Mouse (Mus musculus) left cerebral cortex, postnatal 25 days (tissue): ENCODE results near the gene Olfr331. TPM values are rescaled to one million over a fixed set of nuclear protein-coding genes. Genes with fewer than 3 reads are reported as not detected.
"Not testable (repeated sequence)": the region's sequence is repeated elsewhere in the genome, so short reads cannot be mapped to it uniquely, and the experiment has no call there.

Source experiments
- DNase-seq, 2 experiments: peaks; one replicate each; pipeline ENCODE4 v3.0.0; 2022; ENCODE audit warnings: low spot score in 2 of 2, mixed read lengths in 1 of 2
- intact Hi-C: fragments of 180-260 bp; cut with DNase I; formaldehyde crosslinking; loops from one replicate; pipeline ENCODE4 v1.15.1; 2025
- total RNA-seq, 2 experiments: library from RNA; stranded (reverse); gene quantifications; 2 replicates each; pipeline ENCODE4 v1.2.3; 2021

The Olfr331 gene
- total RNA-seq: not detected

- intact Hi-C loops, DNase-seq: not testable (repeated sequence)
Observed at GRCm38 (mm10) chr11:58502472-58502871, at the start of gene Olfr331. Gene Olfr331 (minus strand): TSS chr11:58502572.

DNA sequence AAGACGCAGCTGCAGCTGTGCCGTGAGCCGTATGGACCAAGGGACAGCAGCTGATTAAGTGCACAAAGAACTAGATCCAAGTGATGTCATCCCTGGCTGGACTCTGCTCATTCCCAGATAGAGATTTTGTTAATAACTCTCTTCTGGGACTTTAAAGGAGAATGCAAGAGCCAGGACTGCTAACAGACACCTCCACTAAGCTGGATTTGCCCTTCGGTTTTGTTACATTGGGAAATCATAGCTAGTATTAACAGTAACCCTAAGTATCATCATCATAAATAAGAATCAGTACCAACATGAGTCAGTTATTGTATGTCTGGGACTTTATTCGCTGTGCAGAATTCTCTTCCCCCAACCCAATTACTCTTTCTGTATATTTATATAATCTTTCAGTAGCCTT, 44.0 kb upstream of the Olfr331 start, which contains the start of gene Olfr329-ps:
Gene Olfr329-ps (minus strand): TSS at position 101 of the 400 bp plus-strand sequence.
- intact Hi-C loops: no loop called here
- no peak for DNase-seq

DNA sequence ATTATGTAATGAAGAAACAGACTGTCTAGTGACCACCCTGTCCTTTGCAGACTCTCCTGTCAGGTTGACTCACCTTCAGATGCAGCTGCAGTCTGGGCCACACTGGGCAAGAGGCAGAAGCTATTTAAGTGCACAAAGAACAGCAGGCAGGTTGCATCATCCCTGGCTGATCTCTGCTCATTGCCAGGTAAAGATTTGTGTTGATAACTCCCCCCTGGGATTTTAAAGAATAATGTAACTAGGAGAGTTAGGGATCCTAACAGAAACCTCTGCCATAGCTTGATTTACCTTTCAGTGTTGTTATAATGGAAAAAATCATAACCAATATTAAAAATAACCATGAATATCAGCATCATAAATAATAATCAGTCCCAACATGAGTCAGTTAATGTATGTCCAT, 32.4 kb upstream of the Olfr331 start, which contains the start of gene Olfr330:
Gene Olfr330 (minus strand): TSS at position 101 of the 400 bp plus-strand sequence.
- intact Hi-C loops, DNase-seq: not testable (repeated sequence)

DNA sequence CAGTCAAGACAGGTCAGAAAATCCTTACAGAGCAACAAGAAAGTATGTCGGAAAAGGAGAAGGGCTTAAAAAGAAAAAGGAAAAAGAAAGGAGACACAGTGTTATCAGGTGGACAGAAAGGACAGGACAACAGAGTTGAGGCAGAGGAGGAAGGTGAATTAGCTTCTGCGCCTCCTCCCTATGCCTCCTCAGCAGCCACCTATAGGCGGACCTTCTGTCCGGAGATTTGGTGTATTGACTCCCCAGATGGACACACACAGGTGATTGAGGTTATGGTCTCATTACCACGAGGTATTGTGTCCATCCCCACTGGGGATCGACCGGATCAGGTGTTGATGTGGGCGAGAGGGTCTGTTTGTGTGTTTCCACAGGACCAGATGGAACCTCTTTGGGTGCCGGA, 17.4 kb upstream of the Olfr331 start:
- intact Hi-C loops: not testable (repeated sequence)

DNA sequence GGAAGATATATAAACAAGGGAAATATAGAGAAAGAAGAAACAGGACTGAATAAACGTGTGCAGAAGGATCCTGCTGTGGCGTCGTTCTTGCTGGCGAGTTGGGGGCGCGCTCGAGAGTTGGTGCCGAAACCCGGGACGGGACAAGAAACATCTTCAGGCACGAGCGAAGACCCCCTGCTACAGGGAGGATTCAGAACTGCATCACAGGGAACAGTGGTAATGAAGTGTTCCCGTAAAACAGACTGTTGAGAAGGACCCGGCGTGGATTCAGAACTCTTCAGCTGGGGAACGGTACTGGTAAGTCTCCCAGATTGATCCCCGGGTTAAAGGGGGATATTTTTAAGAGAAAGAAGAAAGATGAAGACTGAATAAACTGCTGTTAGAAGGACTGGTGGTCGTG, 16.5 kb upstream of the Olfr331 start:
- intact Hi-C loops: not testable (repeated sequence)
- peak; percentile 59 to 62 for DNase-seq

More for the DNA sequence above, 17.4 kb upstream of the Olfr331 start:
- DNase-seq: peak; percentile 5 to 6

DNA sequence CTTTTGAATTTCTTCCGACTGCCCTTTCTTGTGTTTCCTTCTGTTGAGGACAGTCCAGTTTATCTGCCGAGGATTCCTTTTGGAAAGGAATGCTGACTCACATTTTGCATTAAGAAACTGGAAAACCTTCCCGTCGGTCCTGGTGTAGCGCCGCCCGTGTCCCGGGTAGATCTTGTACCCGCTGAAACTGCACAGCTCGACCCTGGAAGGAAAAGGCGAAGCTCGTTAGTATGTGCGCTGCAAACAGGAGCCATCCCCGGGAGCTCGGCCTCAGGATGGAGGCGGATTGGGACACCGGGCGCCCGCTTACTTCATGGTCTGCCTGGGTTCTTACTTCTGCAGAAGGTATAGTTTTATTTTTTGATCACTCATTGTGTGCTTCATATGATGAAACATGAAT, 6.7 kb upstream of the Olfr331 start:
- intact Hi-C loops, DNase-seq: not testable (repeated sequence)

DNA sequence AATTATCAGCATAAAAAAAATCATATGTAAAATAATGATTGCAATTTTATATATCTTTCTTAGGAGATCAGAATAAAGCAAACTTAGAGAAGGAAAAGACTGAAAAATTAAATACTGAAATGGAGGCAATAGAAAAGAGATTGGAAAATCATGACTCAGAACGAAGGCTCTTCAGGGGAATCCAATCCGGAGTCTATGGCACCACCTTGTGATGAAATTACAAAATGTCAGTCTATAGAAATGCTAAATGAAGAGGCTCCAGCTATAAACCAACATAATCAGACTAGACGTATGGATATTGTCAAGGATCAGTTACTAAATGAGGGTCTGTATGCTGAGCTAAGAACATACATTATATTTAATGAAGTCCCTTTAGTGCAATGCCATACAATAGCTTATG, 3.1 kb downstream of the Olfr331 start:
- intact Hi-C loops: loop anchor here (2.0 to 10.0 kb wide), 3 partner anchors 94 to 322 kb away; no protein-coding TSS in a partner anchor
- peak; percentile 10 to 21 for DNase-seq

DNA sequence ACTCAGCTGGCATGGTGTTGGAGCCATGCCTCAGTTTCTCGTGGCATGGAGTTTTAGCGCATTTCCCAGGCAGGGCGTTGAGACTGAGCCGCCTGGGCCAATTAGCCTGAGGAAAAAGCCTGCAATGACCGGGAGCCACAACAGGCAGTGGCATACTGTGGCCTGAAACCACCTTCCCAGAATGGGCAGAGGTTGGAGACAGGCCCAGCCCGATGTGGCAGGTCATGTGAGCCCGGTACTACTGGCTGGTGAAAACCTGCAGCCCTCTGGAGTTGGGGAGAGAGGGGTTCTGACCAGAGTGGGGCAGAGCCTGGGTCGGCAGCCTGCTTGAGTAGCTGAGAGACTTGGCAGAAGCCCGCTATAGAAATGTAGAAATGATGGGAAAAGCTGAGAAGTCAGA, 3.6 kb downstream of the Olfr331 start:
- intact Hi-C loops: loop anchor here (2.0 to 10.0 kb wide), 3 partner anchors 94 to 321 kb away; no protein-coding TSS in a partner anchor
- no peak for DNase-seq

DNA sequence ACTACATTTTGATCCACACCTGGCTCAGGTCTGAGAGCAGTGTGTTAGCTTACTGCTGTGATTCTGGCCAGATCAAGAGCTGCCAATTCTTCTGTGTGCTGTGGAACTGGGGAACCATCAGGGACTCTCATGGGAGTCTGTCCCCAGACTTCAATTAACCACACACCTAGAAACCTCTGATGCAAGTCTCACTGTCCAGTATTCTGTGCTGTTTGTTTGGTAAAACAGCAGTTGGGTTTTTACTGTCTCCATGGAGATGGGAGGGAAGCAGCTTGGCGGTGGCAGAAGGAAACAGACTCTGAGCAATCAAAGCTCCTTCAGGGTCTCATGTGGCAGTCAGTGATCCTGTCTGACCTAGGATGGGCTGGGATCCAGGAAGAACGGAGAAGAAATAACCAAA, 9.9 kb downstream of the Olfr331 start, which contains the start of gene Olfr332:
Gene Olfr332 (minus strand): TSS at position 101 of the 400 bp plus-strand sequence.
- DNase-seq: no peak
- intact Hi-C loops: loop anchor here (10.0 kb wide), 1 partner anchor 88 kb away; no protein-coding TSS in a partner anchor

DNA sequence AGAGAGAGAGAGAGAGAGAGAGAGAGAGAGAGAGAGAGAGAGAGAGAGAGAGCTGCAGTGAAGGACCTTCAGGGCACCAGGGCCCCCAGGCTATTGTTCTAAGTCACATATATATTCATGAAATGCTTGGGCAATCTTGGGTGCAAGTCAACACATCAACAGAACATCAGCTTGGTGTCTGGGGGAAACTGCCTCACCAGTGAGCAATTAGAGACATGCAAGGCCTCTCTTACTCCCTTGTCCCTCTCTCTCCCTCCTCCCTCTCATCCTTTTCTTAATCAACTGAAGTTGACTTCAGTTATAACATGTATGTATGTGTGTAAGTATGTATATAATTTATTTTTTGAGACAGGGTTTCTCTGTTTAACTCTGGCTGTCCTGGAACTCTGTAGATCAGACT, 40.2 kb downstream of the Olfr331 start, which contains the start of gene Olfr30:
Gene Olfr30 (minus strand): TSS at position 101 of the 400 bp plus-strand sequence.
- intact Hi-C loops: no loop called here
- DNase-seq: no peak

GRCm38 (mm10) chr11:58453592-58453991, 48.8 kb downstream of the Olfr331 start:
- intact Hi-C loops: no loop called here

GRCm38 (mm10) chr11:58452759-58453158, 49.6 kb downstream of the Olfr331 start, which contains the start of gene Lypd9:
Gene Lypd9 (minus strand): TSS chr11:58452923.
- intact Hi-C loops: no loop called here
- no peak for DNase-seq

More at GRCm38 (mm10) chr11:58453592-58453991, 48.8 kb downstream of the Olfr331 start:
- no peak for DNase-seq

Other genes with a start within 250 kb of the Olfr331 start
- gene 4930438A08Rik, start 227.8 kb downstream of the Olfr331 start, total RNA-seq: not detected
- 10 to 100 TPM; 20.9 to 24.2 TPM for gene Zfp692, start 195.5 kb downstream of the Olfr331 start, total RNA-seq
- 10 to 100 TPM; 47.2 to 52.2 TPM for gene Zfp672, start 172.2 kb downstream of the Olfr331 start, total RNA-seq
- gene Sh3bp5l, start 171.8 kb downstream of the Olfr331 start, total RNA-seq: 10 to 100 TPM; 62.2 to 62.5 TPM
- gene Lypd8, start 123.5 kb downstream of the Olfr331 start, total RNA-seq: not detected
- not detected for gene 1810065E05Rik, start 81.5 kb downstream of the Olfr331 start, total RNA-seq
- gene Gm12253, start 70.0 kb downstream of the Olfr331 start, total RNA-seq: not detected
- not detected for gene Lypd9, start 49.6 kb downstream of the Olfr331 start, total RNA-seq
- not detected for gene Olfr30, start 40.3 kb downstream of the Olfr331 start, total RNA-seq
- gene Olfr332, start 10.0 kb downstream of the Olfr331 start, total RNA-seq: not detected
- gene Olfr330, start 32.3 kb upstream of the Olfr331 start, total RNA-seq: not detected
- not detected for gene Olfr329-ps, start 43.9 kb upstream of the Olfr331 start, total RNA-seq
- gene Olfr328, start 53.1 kb upstream of the Olfr331 start, total RNA-seq: under 1 TPM; 0.21 TPM
- not detected for gene Olfr224, start 68.0 kb upstream of the Olfr331 start, total RNA-seq
- not detected for gene Olfr325, start 75.2 kb upstream of the Olfr331 start, total RNA-seq
- gene Olfr324, start 92.5 kb upstream of the Olfr331 start, total RNA-seq: not detected
- gene 2210407C18Rik, start 113.5 kb upstream of the Olfr331 start, total RNA-seq: not detected
- gene Olfr323, start 127.9 kb upstream of the Olfr331 start, total RNA-seq: not detected
- not detected for gene Trim58, start 137.9 kb upstream of the Olfr331 start, total RNA-seq
- not detected for gene Olfr322, start 156.2 kb upstream of the Olfr331 start, total RNA-seq
- not detected for gene Olfr320, start 178.5 kb upstream of the Olfr331 start, total RNA-seq
- not detected for gene Olfr319, start 196.6 kb upstream of the Olfr331 start, total RNA-seq
- gene Olfr318, start 221.4 kb upstream of the Olfr331 start, total RNA-seq: not detected
- not detected for gene Olfr317, start 236.6 kb upstream of the Olfr331 start, total RNA-seq